Mouse (Mus musculus) midbrain, embryonic 16.5 days (tissue): ENCODE measurements at regions not wholly inside any gene's neighbourhood (a gene's known extent, or its start where the extent isn't known, plus 50 kb on each side); places are given as distances from the start of the nearest gene placed in this dataset.

Experiments
- ATAC-seq: fragments of 200-750 bp; cut with Nextera tagmentation; 2 replicates; pipeline ENCODE4 v1.8.0; 2017; ENCODE audit warnings: moderate TSS enrichment
- H3K27ac ChIP-seq: fragments of 300-500 bp; sonication (generic); 2 replicates; pipeline ENCODE4 v1.5.1; 2014; ENCODE audit warnings: mild to moderate bottlenecking, low read length, mixed read lengths
- H3K27me3 ChIP-seq: fragments of 300-500 bp; sonication (generic); 2 replicates; pipeline ENCODE4 v1.6.1; 2014; ENCODE audit warnings: low read depth, low read length, mixed read lengths; ENCODE audit not compliant: control insufficient read depth, insufficient read depth
- H3K36me3 ChIP-seq: fragments of 300-500 bp; sonication (generic); 2 replicates; pipeline ENCODE4 v1.6.1; 2014; ENCODE audit warnings: mild to moderate bottlenecking, low read length, moderate library complexity, mixed read lengths; ENCODE audit not compliant: control insufficient read depth, insufficient read depth
- H3K4me1 ChIP-seq: fragments of 300-500 bp; sonication (generic); 2 replicates; pipeline ENCODE4 v1.6.1; 2014; ENCODE audit warnings: mild to moderate bottlenecking, low read length, mixed read lengths; ENCODE audit not compliant: control insufficient read depth, insufficient read depth
- H3K4me2 ChIP-seq: fragments of 300-500 bp; sonication (generic); 2 replicates; pipeline ENCODE4 v1.6.1; 2014; ENCODE audit warnings: mild to moderate bottlenecking, low read length, mixed read lengths
- H3K4me3 ChIP-seq: fragments of 300-500 bp; sonication (generic); 2 replicates; pipeline ENCODE4 v1.5.1; 2014; ENCODE audit warnings: low read depth, mild to moderate bottlenecking, low read length, moderate library complexity, mixed read lengths
- H3K9ac ChIP-seq: fragments of 300-500 bp; sonication (generic); 2 replicates; pipeline ENCODE4 v1.6.1; 2014; ENCODE audit warnings: low read depth, low read length, mixed read lengths
- H3K9me3 ChIP-seq: fragments of 300-500 bp; sonication (generic); replicated peaks from 2 replicates; pipeline ENCODE4 v1.6.1; 2014; ENCODE audit warnings: mild to moderate bottlenecking, low read length, mixed read lengths; ENCODE audit not compliant: control insufficient read depth, poor library complexity, severe bottlenecking
- WGBS: fragments of 180-500 bp; shearing (Covaris S2); extraction: QIAGEN DNeasy Blood & Tissue Kit; methylation state at CpG from one replicate; pipeline ENCODE4 v1.1.7; 2014; 5-methylcytosine and 5-hydroxymethylcytosine counted together

DNA sequence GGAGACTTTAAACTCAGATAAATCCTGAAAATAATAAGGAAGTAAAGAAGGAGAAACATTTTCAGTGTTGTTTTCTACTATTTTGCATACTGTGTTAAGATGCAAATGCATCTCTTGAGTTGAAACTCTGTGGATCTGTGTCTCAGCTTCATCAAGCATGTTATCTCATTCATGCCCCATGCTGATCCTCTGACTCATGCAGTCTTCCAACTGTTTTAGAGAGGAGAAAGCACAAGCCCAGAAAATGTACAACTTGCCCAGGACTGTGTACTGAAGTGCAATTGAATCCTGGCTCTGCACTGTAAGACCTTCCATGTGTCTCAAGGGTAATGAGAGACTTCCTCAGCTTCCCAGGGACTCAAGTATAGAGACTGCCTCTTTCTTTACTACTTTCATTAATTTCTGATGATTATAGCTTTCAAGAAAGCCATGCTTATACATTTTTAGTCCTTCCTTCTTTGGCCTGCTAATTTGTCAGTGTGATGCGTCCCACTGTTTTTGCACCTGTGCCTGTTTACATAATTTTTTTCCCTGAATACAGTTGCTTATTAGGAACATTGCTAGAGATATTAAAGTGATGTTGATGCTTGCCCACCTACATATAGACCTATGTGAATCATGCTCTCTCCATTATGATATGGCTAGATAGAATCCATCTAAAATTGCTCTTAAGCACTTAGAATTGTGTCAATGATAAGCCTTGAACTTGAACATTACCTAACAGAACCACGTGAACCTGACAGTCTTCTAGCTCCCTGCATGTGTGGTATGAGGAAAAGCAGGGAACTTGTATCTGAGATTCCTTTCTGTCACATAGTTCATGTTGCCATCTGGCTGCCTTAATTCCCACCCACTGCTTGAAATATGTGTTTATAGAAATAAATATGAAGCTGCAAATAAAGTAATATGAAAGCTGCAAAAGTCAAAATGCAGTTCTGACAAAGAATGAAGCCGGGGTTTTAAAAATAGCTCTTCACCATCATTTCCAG lies 242.0 kb downstream of the Pdha2 start:
- Histone ChIP-seq H3K9ac (no peak overlapping the region), H3K4me2 (no peak overlapping the region), H3K4me1 (no peaks in the 10 kb centered on the region), H3K27me3 (no peaks in the 10 kb centered on the region), H3K36me3 (no peaks in the 10 kb centered on the region), H3K9me3 (no peaks in the 10 kb centered on the region), H3K4me3 (no peak overlapping the region), H3K27ac (no peak overlapping the region)
- no peak for ATAC-seq
- 92% methylated on average over 3 of the region's 3 CpGs for WGBS

- Histone ChIP-seq H3K4me1 (no peaks in the 10 kb centered on the region), H3K27ac (no peak overlapping the region), H3K27me3 (no peaks in the 10 kb centered on the region), H3K4me2 (no peak overlapping the region), H3K9me3 (no peaks in the 10 kb centered on the region), H3K36me3 (no peaks in the 10 kb centered on the region), H3K4me3 (no peak overlapping the region), H3K9ac (no peak overlapping the region)
- ATAC-seq = no peak
- WGBS = 85% methylated on average over 3 of the region's 3 CpGs
These were observed 243.6 kb downstream of the Pdha2 start for GRCm38 (mm10) chr3:140968556-140968955.

GRCm38 (mm10) chr3:140957666-140958065 lies 254.5 kb downstream of the Pdha2 start:
- Histone ChIP-seq H3K4me2 (no peak overlapping the region), H3K27me3 (no peaks in the 10 kb centered on the region), H3K36me3 (no peaks in the 10 kb centered on the region), H3K9ac (no peak overlapping the region), H3K9me3 (no peaks in the 10 kb centered on the region), H3K4me3 (no peak overlapping the region), H3K4me1 (no peaks in the 10 kb centered on the region), H3K27ac (no peak overlapping the region)
- no peak for ATAC-seq
- WGBS = 6% methylated on average over 1 of the region's 1 CpGs

GRCm38 (mm10) chr3:140952111-140952800 lies 259.9 kb downstream of the Pdha2 start:
- H3K4me3 ChIP-seq = no peak overlapping the region
- 90% methylated on average over 3 of the region's 3 CpGs for WGBS
- ATAC-seq = no peak

DNA sequence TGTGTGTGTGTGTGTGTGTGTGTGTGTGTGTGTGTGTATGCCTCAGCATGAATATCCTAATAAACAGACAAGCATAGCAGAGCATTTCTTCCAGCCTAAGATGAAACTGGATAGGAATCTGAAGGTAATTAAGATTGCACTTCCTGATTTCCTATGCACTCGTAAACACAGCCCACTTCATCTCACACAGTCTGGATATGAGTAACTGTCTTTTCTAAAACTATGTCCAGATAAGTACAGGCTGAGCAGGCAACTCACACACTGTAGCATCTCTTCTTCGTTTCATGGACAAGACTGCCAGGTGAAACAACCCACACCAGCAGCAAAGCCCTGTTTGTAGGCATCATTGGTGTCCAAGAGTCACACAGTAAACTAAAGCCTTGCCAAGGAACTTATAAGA lies 261.1 kb downstream of the Pdha2 start:
- H3K4me3 ChIP-seq = no peak overlapping the region
- H3K27me3 ChIP-seq = no peaks in the 10 kb centered on the region
- H3K9me3 ChIP-seq = no peaks in the 10 kb centered on the region
- H3K36me3 ChIP-seq = no peaks in the 10 kb centered on the region
- no peak overlapping the region for H3K27ac ChIP-seq
- ATAC-seq = no peak
- H3K4me1 ChIP-seq = no peaks in the 10 kb centered on the region
- H3K4me2 ChIP-seq = no peak overlapping the region
- 62% methylated on average over 2 of the region's 2 CpGs for WGBS
- H3K9ac ChIP-seq = no peak overlapping the region

More at GRCm38 (mm10) chr3:140952111-140952800, 259.9 kb downstream of the Pdha2 start:
- Histone ChIP-seq H3K9me3 (no peaks in the 10 kb centered on the region), H3K4me2 (no peak overlapping the region), H3K36me3 (no peaks in the 10 kb centered on the region), H3K9ac (no peak overlapping the region), H3K27me3 (no peaks in the 10 kb centered on the region), H3K4me1 (no peaks in the 10 kb centered on the region), H3K27ac (no peak overlapping the region)

GRCm38 (mm10) chr3:140949880-140950662 lies 262.1 kb downstream of the Pdha2 start:
- WGBS = 46% methylated on average over 4 of the region's 4 CpGs
- no peaks in the 10 kb centered on the region for H3K9me3 ChIP-seq
- H3K4me3 ChIP-seq = no peak overlapping the region
- H3K9ac ChIP-seq = no peak overlapping the region
- H3K27ac ChIP-seq = peak overlapping the region; percentile 7; the same call in 1 of the 2 replicates
- H3K4me2 ChIP-seq = no peak overlapping the region
- no peaks in the 10 kb centered on the region for H3K27me3 ChIP-seq
- no peaks in the 10 kb centered on the region for H3K36me3 ChIP-seq
- no peaks in the 10 kb centered on the region for H3K4me1 ChIP-seq
- peak; percentile 80 for ATAC-seq

GRCm38 (mm10) chr3:140942450-140942849 lies 269.7 kb downstream of the Pdha2 start:
- no peaks in the 10 kb centered on the region for H3K27me3 ChIP-seq
- H3K27ac ChIP-seq = no peak overlapping the region
- H3K9ac ChIP-seq = no peak overlapping the region
- no peak overlapping the region for H3K4me3 ChIP-seq
- H3K4me2 ChIP-seq = no peak overlapping the region
- H3K4me1 ChIP-seq = no peaks in the 10 kb centered on the region
- ATAC-seq = no peak
- no peaks in the 10 kb centered on the region for H3K9me3 ChIP-seq
- no peaks in the 10 kb centered on the region for H3K36me3 ChIP-seq
- WGBS = 78% methylated on average over 1 of the region's 1 CpGs

DNA sequence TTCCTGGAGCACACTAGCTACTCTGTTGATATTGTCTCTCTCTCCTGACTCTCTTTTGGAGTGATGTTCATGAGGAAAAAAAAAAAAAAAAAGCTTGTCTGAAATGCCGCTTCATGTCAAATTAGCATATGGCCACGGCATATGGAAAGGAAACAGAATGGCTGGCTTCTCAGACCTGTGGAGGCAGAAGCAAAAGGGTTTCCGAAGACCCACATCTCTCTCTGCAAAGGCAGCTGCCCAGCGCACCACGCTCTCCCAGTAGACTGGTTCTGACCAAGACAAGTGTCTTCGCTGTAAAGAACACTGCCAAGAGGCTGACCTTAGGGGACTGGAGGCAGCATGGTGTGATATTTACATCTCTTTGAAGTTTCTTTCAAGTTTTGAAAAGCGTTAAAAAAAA lies 270.3 kb downstream of the Pdha2 start:
- no peaks in the 10 kb centered on the region for H3K9me3 ChIP-seq
- H3K27ac ChIP-seq = no peak overlapping the region
- H3K4me3 ChIP-seq = no peak overlapping the region
- ATAC-seq = no peak
- H3K4me2 ChIP-seq = no peak overlapping the region
- no peaks in the 10 kb centered on the region for H3K27me3 ChIP-seq
- no peaks in the 10 kb centered on the region for H3K4me1 ChIP-seq
- WGBS = 66% methylated on average over 7 of the region's 7 CpGs
- no peaks in the 10 kb centered on the region for H3K36me3 ChIP-seq
- H3K9ac ChIP-seq = no peak overlapping the region
